Mouse (Mus musculus): ENCODE data around the gene Fam166b. TPM values are rescaled to one million over a fixed set of nuclear protein-coding genes. Genes with fewer than 3 reads are reported as not detected.

Gene Fam166b
- polyA plus RNA-seq (2014; fragmentation: Illumina TruSeq; extraction: RNeasy Lipid Tissue Mini Kit (QIAGEN cat#74804); ENCODE audit: low replicate concordance): not detected

GRCm38 (mm10) chr4:43428946-43429345 lies at the start of gene Fam166b:
Gene Fam166b, minus strand, starts transcription at chr4:43429134.

GRCm38 (mm10) chr4:43454041-43454836 lies 25.3 kb upstream of the Fam166b start, which contains the start of gene Cd72:
Gene Cd72, minus strand, starts transcription at chr4:43454628.

GRCm38 (mm10) chr4:43441639-43442038 lies 12.7 kb upstream of the Fam166b start, which contains the start of gene Tesk1:
Gene Tesk1, plus strand, starts transcription at chr4:43441939.

GRCm38 (mm10) chr4:43381408-43382154 lies 47.4 kb downstream of the Fam166b start, which contains the start of gene Rusc2:
Gene Rusc2, plus strand, starts transcription at chr4:43381979.

Other genes with a start within 250 kb of the Fam166b start
- gene Atp8b5, start 162.0 kb downstream of the Fam166b start, polyA plus RNA-seq (2014; fragmentation: Illumina TruSeq; extraction: RNeasy Lipid Tissue Mini Kit (QIAGEN cat#74804); ENCODE audit: low replicate concordance): 0.15 TPM
- not detected for gene Rusc2, start 47.2 kb downstream of the Fam166b start, polyA plus RNA-seq (2014; fragmentation: Illumina TruSeq; extraction: RNeasy Lipid Tissue Mini Kit (QIAGEN cat#74804); ENCODE audit: low replicate concordance)
- 0.45 TPM for gene Tesk1, start 12.8 kb upstream of the Fam166b start, polyA plus RNA-seq (2014; fragmentation: Illumina TruSeq; extraction: RNeasy Lipid Tissue Mini Kit (QIAGEN cat#74804); ENCODE audit: low replicate concordance)
- 6.6 TPM for gene Cd72, start 25.5 kb upstream of the Fam166b start, polyA plus RNA-seq (2014; fragmentation: Illumina TruSeq; extraction: RNeasy Lipid Tissue Mini Kit (QIAGEN cat#74804); ENCODE audit: low replicate concordance)
- not detected for gene Sit1, start 54.6 kb upstream of the Fam166b start, polyA plus RNA-seq (2014; fragmentation: Illumina TruSeq; extraction: RNeasy Lipid Tissue Mini Kit (QIAGEN cat#74804); ENCODE audit: low replicate concordance)
- 3.3 TPM for gene Ccdc107, start 63.8 kb upstream of the Fam166b start, polyA plus RNA-seq (2014; fragmentation: Illumina TruSeq; extraction: RNeasy Lipid Tissue Mini Kit (QIAGEN cat#74804); ENCODE audit: low replicate concordance)
- 14.2 TPM for gene Arhgef39, start 70.6 kb upstream of the Fam166b start, polyA plus RNA-seq (2014; fragmentation: Illumina TruSeq; extraction: RNeasy Lipid Tissue Mini Kit (QIAGEN cat#74804); ENCODE audit: low replicate concordance)
- gene Car9, start 77.8 kb upstream of the Fam166b start, polyA plus RNA-seq (2014; fragmentation: Illumina TruSeq; extraction: RNeasy Lipid Tissue Mini Kit (QIAGEN cat#74804); ENCODE audit: low replicate concordance): 31.9 TPM
- gene Tpm2, start 94.6 kb upstream of the Fam166b start, polyA plus RNA-seq (2014; fragmentation: Illumina TruSeq; extraction: RNeasy Lipid Tissue Mini Kit (QIAGEN cat#74804); ENCODE audit: low replicate concordance): 19.6 TPM
- 6.1 TPM for gene Creb3, start 133.2 kb upstream of the Fam166b start, polyA plus RNA-seq (2014; fragmentation: Illumina TruSeq; extraction: RNeasy Lipid Tissue Mini Kit (QIAGEN cat#74804); ENCODE audit: low replicate concordance)
- 35.0 TPM for gene Tln1, start 133.6 kb upstream of the Fam166b start, polyA plus RNA-seq (2014; fragmentation: Illumina TruSeq; extraction: RNeasy Lipid Tissue Mini Kit (QIAGEN cat#74804); ENCODE audit: low replicate concordance)
- gene Rgp1, start 149.6 kb upstream of the Fam166b start, polyA plus RNA-seq (2014; fragmentation: Illumina TruSeq; extraction: RNeasy Lipid Tissue Mini Kit (QIAGEN cat#74804); ENCODE audit: low replicate concordance): 2.7 TPM
- gene Gba2, start 149.7 kb upstream of the Fam166b start, polyA plus RNA-seq (2014; fragmentation: Illumina TruSeq; extraction: RNeasy Lipid Tissue Mini Kit (QIAGEN cat#74804); ENCODE audit: low replicate concordance): 0.41 TPM
- gene Msmp, start 155.4 kb upstream of the Fam166b start, polyA plus RNA-seq (2014; fragmentation: Illumina TruSeq; extraction: RNeasy Lipid Tissue Mini Kit (QIAGEN cat#74804); ENCODE audit: low replicate concordance): not detected
- gene Npr2, start 202.8 kb upstream of the Fam166b start, polyA plus RNA-seq (2014; fragmentation: Illumina TruSeq; extraction: RNeasy Lipid Tissue Mini Kit (QIAGEN cat#74804); ENCODE audit: low replicate concordance): 1.0 TPM
- not detected for gene Spag8, start 224.5 kb upstream of the Fam166b start, polyA plus RNA-seq (2014; fragmentation: Illumina TruSeq; extraction: RNeasy Lipid Tissue Mini Kit (QIAGEN cat#74804); ENCODE audit: low replicate concordance)
- 3.7 TPM for gene Hint2, start 227.3 kb upstream of the Fam166b start, polyA plus RNA-seq (2014; fragmentation: Illumina TruSeq; extraction: RNeasy Lipid Tissue Mini Kit (QIAGEN cat#74804); ENCODE audit: low replicate concordance)
- gene Tmem8b, start 239.8 kb upstream of the Fam166b start, polyA plus RNA-seq (2014; fragmentation: Illumina TruSeq; extraction: RNeasy Lipid Tissue Mini Kit (QIAGEN cat#74804); ENCODE audit: low replicate concordance): 0.52 TPM
- not detected for gene Fam221b, start 240.0 kb upstream of the Fam166b start, polyA plus RNA-seq (2014; fragmentation: Illumina TruSeq; extraction: RNeasy Lipid Tissue Mini Kit (QIAGEN cat#74804); ENCODE audit: low replicate concordance)